Mouse (Mus musculus): ENCODE measurements around the gene Gm28710.

Gm28710 gene

DNA sequence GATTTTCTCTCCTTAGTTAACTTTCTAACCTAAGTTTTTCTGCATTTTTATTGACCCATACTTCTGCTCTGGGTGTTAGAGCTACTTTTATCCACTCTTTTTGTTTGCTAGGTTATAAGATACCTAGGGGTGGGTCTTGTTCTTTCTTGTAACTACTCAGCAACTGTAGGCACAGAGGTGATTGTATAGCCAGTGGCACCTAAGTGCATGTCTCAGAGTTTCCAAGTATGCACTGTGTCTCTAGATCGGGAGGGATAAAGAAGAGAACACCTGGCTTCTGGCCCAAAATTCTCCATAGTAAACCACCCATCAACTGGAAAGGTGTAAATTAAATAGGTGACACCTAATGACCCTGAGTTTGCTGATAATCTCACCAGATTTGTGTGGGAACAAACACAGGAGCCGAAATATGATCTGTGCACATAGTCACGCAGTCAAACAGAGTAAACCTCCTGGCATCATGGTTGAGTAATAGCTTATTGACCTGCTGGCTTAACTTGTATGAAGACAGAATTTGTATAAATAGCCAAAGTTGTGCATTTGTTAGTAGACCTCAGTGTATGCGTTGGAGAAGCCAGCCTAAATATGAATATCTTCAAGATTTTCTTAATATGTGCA, at the start of gene Gm28710:
Gm28710 (plus strand) TSS at position 568 of the 618 bp plus-strand sequence.
- DNase-seq (ENCODE audit: low spot score in 2 of 2) = no peak

DNA sequence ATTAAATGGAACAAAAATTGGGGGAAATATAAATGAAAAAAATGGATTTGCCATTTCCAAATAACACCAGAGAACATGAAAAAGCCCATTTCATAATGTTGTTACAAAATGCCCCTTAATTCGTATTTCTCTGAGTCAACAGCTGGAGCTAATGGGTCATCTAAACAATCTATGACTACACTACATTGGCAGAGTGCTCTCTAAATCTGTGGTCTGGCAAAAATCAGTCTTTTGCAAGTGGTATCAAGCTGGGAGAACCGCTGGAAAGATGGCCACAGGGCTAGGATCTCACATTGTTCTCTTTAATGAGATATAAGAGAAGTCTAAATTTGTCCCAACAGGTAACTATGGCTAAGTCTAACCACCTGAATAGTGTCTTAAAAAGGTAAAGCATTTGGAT, 14.4 kb upstream of the Gm28710 start:
- no peak for DNase-seq (ENCODE audit: low spot score in 2 of 2)

DNA sequence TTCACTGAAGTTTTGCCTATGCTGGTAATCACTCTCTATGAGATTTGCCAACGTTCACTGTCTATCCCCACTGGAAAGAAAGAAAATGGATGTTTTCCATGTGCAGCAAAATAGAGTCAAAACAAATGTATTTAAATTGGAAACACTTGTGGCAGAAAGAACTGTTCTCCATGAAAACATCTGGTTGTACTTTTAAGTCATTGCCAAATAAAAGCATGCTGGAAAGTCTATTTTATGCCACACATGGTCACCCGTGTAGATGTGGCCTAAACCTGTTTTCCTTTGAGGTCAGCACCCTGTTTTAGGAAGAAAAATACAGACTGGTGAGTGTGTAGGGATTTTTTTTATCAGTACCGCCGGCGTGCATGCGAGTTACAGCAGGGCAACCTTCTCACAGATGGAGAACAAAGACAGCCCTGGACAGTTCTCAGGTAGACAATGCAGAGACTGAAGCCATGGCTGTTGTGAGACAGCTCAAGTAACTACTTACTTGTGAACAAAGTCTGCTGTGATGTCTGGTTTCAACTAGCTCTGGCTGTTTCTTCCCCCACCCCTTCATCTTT, 12.9 kb upstream of the Gm28710 start:
- DNase-seq (ENCODE audit: low spot score in 2 of 2) = no peak

DNA sequence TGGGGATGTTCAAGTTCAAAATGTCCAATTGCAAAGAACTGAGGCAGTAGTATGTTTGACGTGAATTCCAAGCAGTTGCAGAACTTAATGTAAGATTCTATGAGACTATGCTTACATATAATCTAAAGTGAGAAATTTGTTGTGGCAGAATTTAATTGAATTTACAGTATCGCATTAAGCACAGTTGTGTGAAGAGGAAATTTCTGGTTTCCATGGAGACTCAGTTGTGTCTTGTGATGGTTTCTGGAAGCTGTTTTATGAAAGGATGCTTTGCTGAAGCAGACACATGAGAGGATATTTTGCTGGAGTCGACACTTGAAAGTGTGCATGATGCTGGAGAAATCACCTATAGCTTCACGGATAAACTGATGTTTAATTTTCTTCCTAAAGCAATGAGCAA, 6.0 kb upstream of the Gm28710 start:
- no peak for DNase-seq (ENCODE audit: low spot score in 2 of 2)

DNA sequence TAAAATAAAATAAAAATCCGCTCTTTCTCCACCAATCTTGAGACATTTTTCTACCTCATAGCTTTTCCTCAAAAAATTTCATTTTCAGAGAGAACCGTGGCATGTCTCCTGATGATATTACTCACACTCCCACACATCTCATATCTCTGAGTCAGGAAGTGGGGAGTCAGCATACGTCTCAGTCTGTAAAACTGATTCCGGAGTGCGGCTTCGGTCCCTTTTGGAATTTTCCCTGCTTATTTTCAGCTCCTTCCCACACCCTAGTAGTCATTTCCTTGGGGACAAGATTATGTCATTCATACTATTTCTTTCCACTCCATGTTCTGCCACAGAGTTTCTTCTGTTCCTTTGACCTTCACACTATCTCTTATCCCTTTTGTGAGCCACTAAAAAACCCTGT, 3.4 kb downstream of the Gm28710 start:
- no peak for DNase-seq (ENCODE audit: low spot score in 2 of 2)

DNA sequence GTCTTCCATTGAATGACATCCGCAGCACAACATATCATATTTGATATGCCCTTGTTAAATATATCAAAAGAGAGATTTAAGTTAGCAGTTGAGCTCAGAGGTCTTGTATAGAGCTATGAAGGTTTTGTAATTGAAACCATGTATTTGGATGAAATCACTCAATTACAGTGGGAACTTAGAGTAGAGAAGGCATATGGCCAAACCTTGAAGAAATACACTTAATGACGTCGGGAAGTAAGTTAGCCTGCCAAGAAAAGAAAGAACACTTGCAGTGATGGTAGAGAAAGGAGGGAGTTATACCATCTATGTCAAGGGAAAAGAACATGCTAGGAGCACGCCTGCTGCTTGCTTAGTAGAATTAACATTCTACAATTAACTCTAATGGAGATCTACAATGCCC, 11.1 kb downstream of the Gm28710 start:
- DNase-seq (ENCODE audit: low spot score in 2 of 2) = no peak

DNA sequence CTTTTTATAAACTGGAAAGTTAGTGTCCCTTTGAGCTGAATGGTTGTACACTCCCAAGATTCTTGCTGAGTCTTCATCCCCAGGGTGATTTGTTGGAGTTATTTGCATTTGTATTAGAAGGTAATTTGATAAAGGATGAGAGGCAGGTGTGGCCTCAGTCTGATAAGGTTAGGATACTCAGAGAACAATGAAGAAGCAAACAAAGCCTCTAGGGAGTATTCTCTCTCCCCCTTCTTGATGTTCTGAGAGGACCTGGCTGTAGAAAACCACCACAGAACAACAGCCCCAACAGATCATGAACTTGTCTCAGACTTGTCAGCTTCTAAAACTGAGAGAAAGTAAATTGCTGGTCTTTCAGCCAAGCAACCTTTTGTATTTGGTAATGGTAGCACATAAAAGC, 47.4 kb downstream of the Gm28710 start:
- DNase-seq (ENCODE audit: low spot score in 2 of 2) = no peak

DNA sequence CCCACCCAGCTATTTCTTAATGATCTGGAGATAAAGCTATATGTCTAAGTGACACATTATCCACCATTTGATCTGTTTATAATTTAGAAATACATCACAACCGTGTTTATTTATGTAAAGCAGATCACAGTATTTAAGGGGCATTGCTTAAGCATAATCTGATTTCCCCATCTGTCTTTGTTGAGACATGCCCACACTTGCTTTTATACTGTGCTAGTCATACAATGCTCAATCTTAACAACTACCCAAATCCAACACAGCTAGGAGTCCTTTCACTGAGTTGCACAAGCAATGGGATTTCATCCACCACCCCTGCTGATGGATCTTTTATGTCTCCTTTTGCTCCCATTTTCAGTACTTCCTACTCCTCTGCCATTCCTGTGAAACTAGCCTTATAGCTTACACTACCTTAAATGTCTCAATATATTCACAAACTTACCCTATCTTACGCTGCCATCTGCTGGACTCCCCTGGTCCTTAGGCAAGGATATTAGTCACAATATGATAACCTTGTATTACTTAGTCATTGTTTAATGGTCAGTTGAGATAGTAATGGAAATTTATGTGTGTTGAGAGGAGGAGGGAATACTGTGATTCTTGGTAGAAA, 77.8 kb downstream of the Gm28710 start:
- DNase-seq (ENCODE audit: low spot score in 2 of 2) = peak; percentile 24 to 31

DNA sequence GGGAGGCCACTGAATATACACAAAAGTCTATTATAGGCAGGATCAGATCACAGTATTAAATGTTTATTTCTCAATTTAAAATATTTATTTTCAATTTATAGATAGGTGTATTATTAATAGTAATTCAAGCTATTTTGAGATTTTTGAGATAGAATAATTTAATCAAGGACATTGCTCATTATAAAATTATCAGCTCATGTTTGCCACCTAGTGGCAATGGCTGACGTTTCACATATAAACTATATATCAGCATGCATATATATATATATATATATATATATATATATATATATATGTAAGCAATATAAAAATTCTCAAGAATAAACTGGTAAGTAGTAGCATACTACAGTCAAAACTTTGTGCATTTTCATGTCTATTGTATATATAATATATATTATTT, 102.6 kb downstream of the Gm28710 start:
- DNase-seq (ENCODE audit: low spot score in 2 of 2) = no peak

DNA sequence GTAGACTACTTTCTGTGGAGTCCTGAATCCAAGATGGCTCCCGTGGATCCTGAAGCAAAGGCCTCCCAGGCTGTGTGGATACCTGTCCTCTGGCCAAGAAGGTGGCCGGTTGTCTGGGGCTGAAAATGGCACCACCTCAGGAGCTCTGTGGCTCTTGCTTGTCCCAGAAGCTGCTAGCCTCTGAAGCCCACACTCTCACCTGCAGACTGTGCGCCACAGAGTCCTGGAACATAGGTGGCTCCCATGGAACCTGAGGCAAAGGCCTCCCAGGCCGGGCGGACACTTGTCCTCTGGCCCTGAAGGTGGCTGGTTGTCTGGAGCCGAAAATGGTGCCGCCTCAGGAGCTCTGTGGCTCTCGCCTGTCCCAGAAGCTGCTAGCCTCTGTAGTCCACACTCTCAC, 128.2 kb downstream of the Gm28710 start:
- DNase-seq (ENCODE audit: low spot score in 2 of 2) = no peak

DNA sequence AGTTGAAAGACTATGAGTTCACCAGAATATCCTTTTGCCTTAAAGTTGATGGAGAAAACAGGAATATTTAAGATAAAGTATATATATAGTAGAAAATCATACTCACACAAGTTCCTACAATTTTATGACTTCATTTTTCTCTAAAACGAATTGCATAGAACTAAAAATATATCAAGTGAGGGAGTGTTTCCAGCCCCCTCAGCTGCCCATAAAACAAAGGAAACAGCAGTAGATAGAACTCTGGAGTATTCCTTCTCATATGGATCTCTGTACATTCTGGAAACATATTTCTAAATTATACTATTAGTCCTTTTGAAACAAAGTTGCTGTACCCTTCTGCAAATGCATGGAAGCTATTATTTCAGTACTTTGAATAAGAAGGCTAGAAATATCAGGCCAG, 130.9 kb downstream of the Gm28710 start:
- DNase-seq (ENCODE audit: low spot score in 2 of 2) = no peak

All from urinary bladder, adult 18-20 months (tissue).